Mouse (Mus musculus) heart, embryonic 12.5 days (tissue): ENCODE measurements around the gene Dnajb14. TPM values are rescaled to one million over a fixed set of nuclear protein-coding genes. Genes with fewer than 3 reads are reported as not detected.
"Not testable (repeated sequence)": the region's sequence is repeated elsewhere in the genome, so short reads cannot be mapped to it uniquely, and the experiment has no call there.

Experiments
- ATAC-seq: fragments of 200-750 bp; cut with Nextera tagmentation; 2 replicates; pipeline ENCODE4 v1.8.0; 2017; ENCODE audit warnings: moderate TSS enrichment, moderate library complexity; ENCODE audit not compliant: insufficient number of reproducible peaks, low FRiP score
- H3K27ac ChIP-seq: fragments of 300-500 bp; sonication (generic); 2 replicates; pipeline ENCODE4 v1.5.1; 2016; ENCODE audit warnings: mild to moderate bottlenecking, moderate library complexity; ENCODE audit not compliant: poor library complexity, severe bottlenecking
- H3K27me3 ChIP-seq: fragments of 300-500 bp; sonication (generic); replicated peaks from 2 replicates; pipeline ENCODE4 v1.6.1; 2016; ENCODE audit warnings: mild to moderate bottlenecking, moderate library complexity
- H3K36me3 ChIP-seq: fragments of 300-500 bp; sonication (generic); 2 replicates; pipeline ENCODE4 v1.6.1; 2016; ENCODE audit warnings: mild to moderate bottlenecking, moderate library complexity
- H3K4me1 ChIP-seq: fragments of 300-500 bp; sonication (generic); replicated peaks from 2 replicates; pipeline ENCODE4 v1.6.1; 2016; ENCODE audit warnings: mild to moderate bottlenecking
- H3K4me2 ChIP-seq: fragments of 300-500 bp; sonication (generic); 2 replicates; pipeline ENCODE4 v1.6.1; 2016; ENCODE audit warnings: mild to moderate bottlenecking, moderate library complexity
- H3K4me3 ChIP-seq: fragments of 300-500 bp; sonication (generic); 2 replicates; pipeline ENCODE4 v1.5.1; 2016; ENCODE audit warnings: mild to moderate bottlenecking
- H3K9ac ChIP-seq: fragments of 300-500 bp; sonication (generic); 2 replicates; pipeline ENCODE4 v1.6.1; 2016; ENCODE audit warnings: mild to moderate bottlenecking, moderate library complexity
- H3K9me3 ChIP-seq: fragments of 300-500 bp; sonication (generic); replicated peaks from 2 replicates; pipeline ENCODE4 v1.6.1; 2016; ENCODE audit warnings: mild to moderate bottlenecking, moderate library complexity
- WGBS: fragments of 180-500 bp; shearing (Covaris S2); methylation state at CpG from one replicate; pipeline ENCODE4 v1.1.7; 2016; 5-methylcytosine and 5-hydroxymethylcytosine counted together
- polyA plus RNA-seq: library from polyadenylated mRNA; unstranded; fragments of >200 nt; fragmentation: Nextera tagmentation; extraction: Ambion mirVana; gene quantifications from 2 replicates; pipeline ENCODE4 v1.2.1, GENCODE M21; 2016

The Dnajb14 gene
- polyA plus RNA-seq, 1 experiment from 2014 or later: 14.1 TPM

DNA sequence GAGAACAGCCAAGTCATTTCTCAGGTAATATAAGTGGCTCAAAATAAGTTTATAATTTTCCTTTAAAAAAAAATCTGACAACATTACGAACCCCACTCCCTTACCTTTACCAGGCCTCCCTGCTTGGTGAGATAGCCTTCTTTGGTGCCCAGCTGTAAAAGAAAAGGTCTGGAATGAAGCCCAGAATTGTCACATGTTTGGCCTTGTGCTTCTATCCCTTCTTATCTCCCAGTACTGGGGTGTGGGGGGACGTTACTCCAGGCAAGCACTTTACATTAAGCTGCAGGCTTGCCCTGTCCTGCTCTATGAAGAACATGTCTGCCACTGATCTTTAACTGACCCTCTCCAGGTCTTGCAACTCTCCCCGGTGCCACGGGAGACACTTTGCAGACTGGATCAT, 73.3 kb downstream of the Dnajb14 start:
- Histone ChIP-seq H3K4me3 (no peak overlapping the region), H3K9me3 (no peaks in the 10 kb centered on the region), H3K27ac (peak overlapping the region; percentile 86), H3K4me2 (peak overlapping the region; percentile 22; the same call in 1 of the 2 replicates), H3K36me3 (0 out of 2 replicates have a peak, but pooled peaks cover 7% of the 10 kb centered on the region), H3K27me3 (no peaks in the 10 kb centered on the region), H3K9ac (no peak overlapping the region), H3K4me1 (peaks cover 35% of the 10 kb centered on the region)
- ATAC-seq: peak; percentile 88
- WGBS: 16% methylated on average over 4 of the region's 4 CpGs

DNA sequence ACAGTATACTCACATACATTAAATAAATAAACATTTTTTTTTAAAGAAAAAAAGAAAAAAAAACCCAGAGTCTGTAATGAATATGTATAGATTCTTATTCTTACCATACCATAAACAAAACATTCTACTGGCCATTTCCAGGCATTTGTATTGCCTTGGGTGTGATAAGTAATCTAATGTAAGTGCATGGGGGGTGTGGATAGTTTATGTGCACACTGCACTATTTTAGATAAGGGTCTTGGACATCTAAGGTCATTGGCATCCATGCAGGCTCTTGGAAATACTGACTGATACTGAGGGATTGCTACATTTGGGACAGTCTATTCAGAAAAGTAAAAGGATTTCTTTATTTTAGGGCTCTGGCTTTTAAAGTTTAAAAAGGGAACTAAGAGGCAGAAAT, 74.1 kb downstream of the Dnajb14 start:
- no peak for ATAC-seq
- Histone ChIP-seq H3K9me3 (no peaks in the 10 kb centered on the region), H3K27ac (peak overlapping the region; percentile 86), H3K27me3 (no peaks in the 10 kb centered on the region), H3K36me3 (0 out of 2 replicates have a peak, but pooled peaks cover 11% of the 10 kb centered on the region), H3K9ac (no peak overlapping the region), H3K4me1 (peaks cover 35% of the 10 kb centered on the region), H3K4me2 (no peak overlapping the region), H3K4me3 (no peak overlapping the region)

DNA sequence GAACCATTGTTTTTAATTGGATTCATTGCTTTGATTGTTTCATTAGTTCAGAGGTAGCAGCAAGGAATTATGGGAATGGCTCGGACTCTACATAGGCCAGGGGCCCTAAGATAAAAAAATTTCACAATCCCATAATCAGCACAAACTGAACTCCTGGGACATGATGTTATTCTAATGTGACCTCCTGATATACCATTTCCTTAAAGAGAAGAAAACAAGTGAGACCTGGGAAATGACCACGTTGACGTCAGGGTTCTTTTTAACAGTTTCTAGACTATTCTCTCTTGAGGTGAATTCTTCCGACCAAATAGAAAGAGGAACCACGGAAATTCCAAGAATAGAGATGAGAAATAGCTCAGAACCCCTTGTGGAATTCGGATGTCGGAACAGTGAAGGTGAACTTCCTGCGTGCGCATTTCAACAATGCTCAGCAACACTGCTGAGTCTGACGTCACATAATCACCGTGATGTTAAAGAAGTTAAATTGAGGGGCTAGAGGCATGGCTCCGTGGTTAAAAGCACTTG, 74.7 kb downstream of the Dnajb14 start:
- WGBS: 78% methylated on average over 12 of the region's 12 CpGs
- Histone ChIP-seq H3K4me2 (no peak overlapping the region), H3K36me3 (0 out of 2 replicates have a peak, but pooled peaks cover 11% of the 10 kb centered on the region), H3K4me1 (peaks cover 35% of the 10 kb centered on the region), H3K4me3 (no peak overlapping the region), H3K27ac (0 out of 2 replicates have a peak overlapping the region, but pooled peaks have one; percentile 86), H3K9ac (no peak overlapping the region), H3K27me3 (no peaks in the 10 kb centered on the region), H3K9me3 (no peaks in the 10 kb centered on the region)
- ATAC-seq: no peak

DNA sequence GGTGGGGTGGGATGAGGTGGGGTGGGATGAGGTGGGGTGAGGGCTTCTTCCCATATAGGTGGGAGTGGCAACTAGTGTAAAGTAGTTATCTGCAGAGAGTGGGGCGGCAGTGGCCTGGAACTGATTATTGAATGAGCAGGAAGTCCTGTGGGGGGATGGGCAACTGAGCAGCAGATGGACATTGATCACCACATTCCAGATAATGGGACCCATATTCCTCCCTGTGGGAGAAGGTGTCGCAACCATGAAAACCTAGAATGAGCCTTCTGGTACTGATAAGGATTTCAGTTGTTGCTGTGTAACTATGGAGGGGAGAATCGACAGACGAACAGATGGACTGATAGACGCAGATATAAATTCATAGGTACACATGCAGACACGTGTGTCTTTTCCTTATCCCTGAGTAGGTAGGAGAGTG, 76.3 kb downstream of the Dnajb14 start:
- 68% methylated on average over 6 of the region's 6 CpGs for WGBS
- Histone ChIP-seq H3K9me3 (no peaks in the 10 kb centered on the region), H3K4me1 (peaks cover 38% of the 10 kb centered on the region), H3K9ac (no peak overlapping the region), H3K27ac (no peak overlapping the region), H3K36me3 (peaks cover 14% of the 10 kb centered on the region; the same call in 1 of the 2 replicates), H3K4me2 (no peak overlapping the region), H3K4me3 (no peak overlapping the region), H3K27me3 (no peaks in the 10 kb centered on the region)
- ATAC-seq: no peak

DNA sequence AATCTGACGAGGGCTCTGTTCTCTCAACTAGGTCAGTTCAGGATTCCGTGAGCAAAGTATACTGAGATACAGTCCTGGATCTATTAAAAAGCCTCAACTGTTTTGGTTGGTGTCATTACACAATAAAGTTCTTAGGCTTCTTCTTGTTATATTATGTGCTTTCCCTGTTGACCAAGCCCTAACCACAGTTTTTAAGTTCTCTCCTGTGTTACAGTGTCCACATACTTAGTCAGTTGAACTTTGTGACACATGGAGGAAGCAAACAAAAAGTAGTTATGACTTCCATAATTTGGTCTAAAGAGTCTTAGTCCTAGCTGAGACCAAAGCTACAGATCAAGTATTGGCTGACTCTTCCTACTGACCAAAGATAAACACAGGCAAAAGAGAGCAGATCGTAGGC, 79.4 kb downstream of the Dnajb14 start:
- Histone ChIP-seq H3K9ac (no peak overlapping the region), H3K4me2 (no peak overlapping the region), H3K4me1 (peaks cover 25% of the 10 kb centered on the region), H3K9me3 (no peaks in the 10 kb centered on the region), H3K36me3 (peaks cover 22% of the 10 kb centered on the region), H3K4me3 (no peak overlapping the region), H3K27me3 (no peaks in the 10 kb centered on the region), H3K27ac (no peak overlapping the region)
- WGBS: 79% methylated on average over 3 of the region's 3 CpGs
- no peak for ATAC-seq

DNA sequence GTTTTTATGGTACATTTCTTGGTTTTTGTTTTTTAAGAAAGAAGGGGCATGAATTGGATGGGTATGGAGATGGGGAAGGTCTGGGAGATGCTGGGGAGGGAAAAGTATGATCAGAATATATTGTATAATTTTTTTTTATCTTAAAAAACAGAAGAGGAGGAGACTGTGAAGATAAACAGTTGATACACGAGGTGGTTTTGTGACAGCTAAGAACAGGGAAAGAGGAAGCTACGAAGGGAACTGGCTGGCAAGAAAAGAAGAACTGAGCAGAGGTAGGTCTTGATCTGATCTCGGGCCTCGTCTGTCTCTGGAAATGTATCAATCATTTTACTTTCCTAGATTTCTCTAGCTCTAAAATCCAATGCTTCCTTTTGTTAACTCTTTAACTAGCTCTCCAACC, 80.0 kb downstream of the Dnajb14 start:
- H3K27ac ChIP-seq: no peak overlapping the region
- WGBS: 73% methylated on average over 4 of the region's 4 CpGs
- peaks cover 22% of the 10 kb centered on the region for H3K36me3 ChIP-seq
- no peak for ATAC-seq
- H3K4me1 ChIP-seq: peaks cover 25% of the 10 kb centered on the region
- no peaks in the 10 kb centered on the region for H3K9me3 ChIP-seq
- H3K9ac ChIP-seq: no peak overlapping the region
- H3K27me3 ChIP-seq: no peaks in the 10 kb centered on the region
- H3K4me3 ChIP-seq: no peak overlapping the region
- no peak overlapping the region for H3K4me2 ChIP-seq

DNA sequence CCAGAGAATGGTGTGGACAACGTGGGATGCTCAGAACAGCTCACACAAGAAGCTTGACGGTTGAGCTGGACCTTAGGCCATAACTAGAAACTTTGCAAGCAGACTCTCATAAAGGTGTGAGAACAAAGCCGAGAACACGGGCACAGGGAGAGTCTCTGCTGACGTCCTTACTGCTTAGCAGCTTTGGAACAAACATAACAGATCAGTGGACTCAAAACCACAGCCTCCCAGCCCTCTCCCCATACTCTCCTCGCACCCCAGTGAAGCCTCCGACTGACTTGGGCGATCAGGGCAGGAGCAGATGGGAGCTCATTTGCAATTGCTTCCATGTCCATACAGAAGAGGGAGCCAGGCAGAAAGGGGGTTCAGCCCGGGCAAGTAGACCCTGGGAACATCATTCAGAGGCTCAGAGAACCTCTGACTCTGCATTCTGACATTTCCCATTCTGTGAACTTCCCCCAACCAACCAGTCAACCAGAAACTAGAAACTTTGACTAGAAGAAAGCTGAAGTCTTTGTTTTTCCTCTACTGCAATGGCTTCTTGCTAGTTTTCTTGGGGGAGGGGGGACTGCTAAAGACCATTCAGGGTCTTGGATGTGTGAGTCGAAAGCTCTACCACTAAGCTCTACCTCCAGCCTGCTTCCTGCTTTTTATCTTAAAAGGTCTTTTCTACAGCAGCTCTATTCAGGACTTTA, 82.9 kb downstream of the Dnajb14 start:
- Histone ChIP-seq H3K27me3 (no peaks in the 10 kb centered on the region), H3K4me3 (no peak overlapping the region), H3K4me2 (no peak overlapping the region), H3K36me3 (peaks cover 14% of the 10 kb centered on the region), H3K27ac (no peak overlapping the region), H3K4me1 (peaks cover 41% of the 10 kb centered on the region), H3K9ac (no peak overlapping the region), H3K9me3 (no peaks in the 10 kb centered on the region)
- ATAC-seq: no peak
- WGBS: 75% methylated on average over 10 of the region's 10 CpGs

DNA sequence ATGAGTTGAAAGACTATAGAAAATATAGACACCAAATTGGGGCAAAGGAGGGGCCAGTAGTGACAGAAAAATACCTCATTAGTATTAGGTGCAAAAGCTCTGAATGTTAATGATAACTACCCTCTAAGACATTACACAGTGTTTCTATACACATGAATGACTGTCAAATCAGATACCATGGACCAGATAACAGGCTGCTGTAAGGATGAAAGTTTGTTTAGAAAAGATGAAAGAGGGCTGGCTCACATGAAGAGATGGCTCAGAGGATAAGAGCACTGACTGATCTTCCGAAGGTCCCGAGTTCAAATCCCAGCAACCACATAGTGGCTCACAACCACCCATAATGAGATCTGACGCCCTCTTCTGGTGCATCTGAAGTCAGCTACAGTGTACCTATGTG, 83.8 kb downstream of the Dnajb14 start:
- not testable (repeated sequence) for H3K27ac ChIP-seq, H3K27me3 ChIP-seq, H3K9ac ChIP-seq, H3K4me2 ChIP-seq, H3K9me3 ChIP-seq, H3K4me3 ChIP-seq, ATAC-seq
- H3K4me1 ChIP-seq: peaks cover 49% of the 10 kb centered on the region
- H3K36me3 ChIP-seq: peaks cover 11% of the 10 kb centered on the region
- WGBS: 92% methylated on average over 3 of the region's 3 CpGs

DNA sequence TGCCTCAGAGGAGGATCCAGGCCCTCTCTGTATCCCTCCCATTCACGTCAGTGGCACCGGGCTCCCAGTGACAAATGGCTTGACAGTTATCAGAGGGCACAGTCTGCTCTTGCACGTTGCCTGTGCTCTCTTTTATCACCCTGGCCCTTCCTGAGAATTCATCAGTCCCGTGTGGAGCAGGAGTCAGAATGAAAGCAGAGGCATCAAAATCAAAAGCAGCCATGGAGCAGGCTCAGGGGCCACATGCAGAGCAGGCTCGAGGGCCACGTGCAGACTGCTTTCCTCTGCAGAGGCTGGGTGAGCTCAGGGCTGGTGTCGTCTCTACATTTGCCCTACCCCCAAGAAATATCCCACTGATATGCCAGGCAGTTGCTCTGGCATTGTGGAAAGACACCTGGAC, 84.3 kb downstream of the Dnajb14 start:
- ATAC-seq: 0 out of 2 replicates have a peak, but pooled peaks have one; percentile 10
- H3K4me2 ChIP-seq: no peak overlapping the region
- 12% methylated on average over 7 of the region's 7 CpGs for WGBS
- peaks cover 11% of the 10 kb centered on the region for H3K36me3 ChIP-seq
- H3K9ac ChIP-seq: peak overlapping the region; percentile 47; the same call in 1 of the 2 replicates
- no peaks in the 10 kb centered on the region for H3K9me3 ChIP-seq
- H3K27me3 ChIP-seq: no peaks in the 10 kb centered on the region
- H3K4me1 ChIP-seq: peaks cover 49% of the 10 kb centered on the region
- H3K27ac ChIP-seq: peak overlapping the region; percentile 72
- no peak overlapping the region for H3K4me3 ChIP-seq

DNA sequence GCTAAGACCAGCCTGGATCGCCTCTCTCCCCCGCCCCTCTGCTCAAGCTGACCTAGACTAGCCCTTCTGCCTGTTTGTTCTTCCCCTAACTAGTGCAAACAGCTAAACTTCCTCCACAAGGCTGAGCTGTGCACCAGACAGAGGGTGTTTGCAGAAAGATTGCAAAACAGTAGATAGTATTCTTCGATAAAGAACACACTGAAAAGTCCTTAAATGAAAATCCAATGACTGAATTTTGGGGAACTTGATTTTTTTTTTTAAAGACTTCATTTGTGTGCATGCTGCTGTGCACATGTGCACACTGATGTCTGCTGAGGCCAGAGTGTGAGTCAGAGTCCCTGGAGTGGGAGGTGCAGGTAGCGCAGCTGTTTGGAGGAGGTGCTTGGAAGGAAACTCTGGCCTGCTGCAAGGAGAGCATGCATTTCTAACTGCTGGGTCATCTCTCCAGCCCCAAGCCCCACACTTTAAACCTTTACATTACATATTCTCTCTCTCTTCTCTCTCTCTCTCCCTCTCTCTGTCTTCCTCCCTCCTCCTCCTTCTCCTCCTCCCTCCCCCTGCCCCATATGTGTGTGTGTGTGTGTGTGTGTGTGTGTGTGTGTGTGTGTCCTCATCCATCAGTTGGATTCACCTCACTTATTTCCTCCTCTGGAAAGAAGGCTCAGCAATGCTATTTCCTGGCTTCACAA, 84.9 kb downstream of the Dnajb14 start:
- Histone ChIP-seq H3K36me3 (peaks cover 11% of the 10 kb centered on the region), H3K9ac (peak overlapping the region; percentile 47), H3K27me3 (no peaks in the 10 kb centered on the region), H3K4me1 (peaks cover 50% of the 10 kb centered on the region), H3K27ac (peak overlapping the region; percentile 78), H3K4me2 (peak overlapping the region; percentile 37), H3K4me3 (no peak overlapping the region), H3K9me3 (no peaks in the 10 kb centered on the region)
- 48% methylated on average over 4 of the region's 4 CpGs for WGBS
- ATAC-seq: peak; percentile 61; the same call in 1 of the 2 replicates
